Mouse (Mus musculus) forebrain, embryonic 16.5 days (tissue): ENCODE measurements at regions not wholly inside any gene's neighbourhood (a gene's known extent, or its start where the extent isn't known, plus 50 kb on each side); places are given as distances from the start of the nearest gene placed in this dataset.

Source experiments
- ATAC-seq: fragments of 200-750 bp; cut with Nextera tagmentation; 2 replicates; pipeline ENCODE4 v1.8.0; 2017; ENCODE audit warnings: mild to moderate bottlenecking, moderate library complexity
- H3K27ac ChIP-seq: fragments of 300-500 bp; sonication (generic); 2 replicates; pipeline ENCODE4 v1.5.1; 2014; ENCODE audit warnings: low read length, control low read depth
- H3K27me3 ChIP-seq: fragments of 300-500 bp; sonication (generic); replicated peaks from 2 replicates; pipeline ENCODE4 v1.6.1; 2014; ENCODE audit warnings: low read length; ENCODE audit not compliant: control insufficient read depth, insufficient read depth
- H3K36me3 ChIP-seq: fragments of 300-500 bp; sonication (generic); 2 replicates; pipeline ENCODE4 v1.6.1; 2014; ENCODE audit not compliant: control insufficient read depth, insufficient read depth
- H3K4me1 ChIP-seq: fragments of 300-500 bp; sonication (generic); replicated peaks from 2 replicates; pipeline ENCODE4 v1.6.1; 2014; ENCODE audit warnings: low read length; ENCODE audit not compliant: control insufficient read depth, insufficient read depth
- H3K4me2 ChIP-seq: fragments of 300-500 bp; sonication (generic); 2 replicates; pipeline ENCODE4 v1.6.1; 2014; ENCODE audit warnings: mild to moderate bottlenecking, low read length, control low read depth
- H3K4me3 ChIP-seq: fragments of 300-500 bp; sonication (generic); replicated peaks from 2 replicates; pipeline ENCODE4 v1.5.1; 2014; ENCODE audit warnings: mild to moderate bottlenecking, low read length, control low read depth
- H3K9ac ChIP-seq: fragments of 300-500 bp; sonication (generic); replicated peaks from 2 replicates; pipeline ENCODE4 v1.6.1; 2014; ENCODE audit warnings: low read depth, low read length, control low read depth
- H3K9me3 ChIP-seq: fragments of 300-500 bp; sonication (generic); 2 replicates; pipeline ENCODE4 v1.6.1; 2016; ENCODE audit warnings: low read length; ENCODE audit not compliant: control insufficient read depth
- WGBS: fragments of 180-500 bp; shearing (Covaris S2); extraction: QIAGEN DNeasy Blood & Tissue Kit; methylation state at CpG from one replicate; pipeline ENCODE4 v1.1.7; 2014; 5-methylcytosine and 5-hydroxymethylcytosine counted together

- no peaks in the 10 kb centered on the region for H3K27me3 ChIP-seq
- H3K9me3 ChIP-seq, result no peaks in the 10 kb centered on the region
- H3K9ac ChIP-seq, result no peak overlapping the region
- ATAC-seq, result no peak
- H3K4me2 ChIP-seq, result no peak overlapping the region
- WGBS, result 90% methylated on average over 5 of the region's 5 CpGs
- no peaks in the 10 kb centered on the region for H3K36me3 ChIP-seq
- no peaks in the 10 kb centered on the region for H3K4me1 ChIP-seq
- H3K4me3 ChIP-seq, result no peak overlapping the region
- H3K27ac ChIP-seq, result no peak overlapping the region
Measured at GRCm38 (mm10) chr3:128891078-128891477, 308.6 kb upstream of the Pitx2 start.

- Histone ChIP-seq H3K4me3 (no peak overlapping the region), H3K36me3 (no peaks in the 10 kb centered on the region), H3K9ac (no peak overlapping the region), H3K27ac (no peak overlapping the region), H3K9me3 (no peaks in the 10 kb centered on the region), H3K4me1 (no peaks in the 10 kb centered on the region), H3K4me2 (no peak overlapping the region), H3K27me3 (no peaks in the 10 kb centered on the region)
- ATAC-seq, result no peak
- WGBS, result 81% methylated on average over 3 of the region's 3 CpGs
Measured at GRCm38 (mm10) chr3:128896628-128897027, 303.1 kb upstream of the Pitx2 start.

- H3K27me3 ChIP-seq, result no peaks in the 10 kb centered on the region
- H3K36me3 ChIP-seq, result no peaks in the 10 kb centered on the region
- WGBS, result 75% methylated on average over 4 of the region's 4 CpGs
Measured at GRCm38 (mm10) chr3:128911122-128911521, 288.6 kb upstream of the Pitx2 start.

GRCm38 (mm10) chr3:128921428-128921827 is 278.2 kb upstream of the Pitx2 start:
- Histone ChIP-seq H3K4me1 (no peaks in the 10 kb centered on the region), H3K9me3 (no peaks in the 10 kb centered on the region), H3K27me3 (no peaks in the 10 kb centered on the region), H3K4me3 (no peak overlapping the region), H3K36me3 (no peaks in the 10 kb centered on the region), H3K9ac (no peak overlapping the region), H3K4me2 (no peak overlapping the region), H3K27ac (no peak overlapping the region)
- ATAC-seq, result no peak

More at GRCm38 (mm10) chr3:128911122-128911521, 288.6 kb upstream of the Pitx2 start:
- Histone ChIP-seq H3K4me3 (no peak overlapping the region), H3K27ac (no peak overlapping the region), H3K4me2 (no peak overlapping the region), H3K4me1 (no peaks in the 10 kb centered on the region), H3K9ac (no peak overlapping the region), H3K9me3 (no peaks in the 10 kb centered on the region)
- no peak for ATAC-seq

DNA sequence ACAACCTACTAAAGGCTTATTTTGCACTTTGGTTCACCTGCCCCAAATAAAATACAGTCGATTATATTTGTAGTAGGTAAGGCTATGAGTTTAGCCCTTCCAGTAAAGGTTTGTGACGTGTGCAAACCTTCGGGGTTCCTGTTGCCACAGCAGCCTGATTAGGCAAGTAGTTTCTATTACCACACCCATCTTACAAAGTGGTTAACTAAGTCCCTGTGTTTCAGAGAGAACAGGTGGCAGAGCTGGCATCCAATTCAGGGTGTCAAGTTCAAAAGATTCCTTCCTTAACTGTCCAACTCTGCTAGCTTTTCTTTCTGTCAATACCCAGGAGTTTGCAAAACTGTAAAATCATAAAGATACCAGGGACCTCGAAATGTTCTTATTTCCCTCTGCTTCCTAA is 277.5 kb upstream of the Pitx2 start:
- no peak for ATAC-seq
- H3K9me3 ChIP-seq, result no peaks in the 10 kb centered on the region
- no peak overlapping the region for H3K9ac ChIP-seq
- 84% methylated on average over 4 of the region's 4 CpGs for WGBS
- no peaks in the 10 kb centered on the region for H3K27me3 ChIP-seq
- H3K4me1 ChIP-seq, result no peaks in the 10 kb centered on the region
- H3K4me2 ChIP-seq, result no peak overlapping the region
- no peak overlapping the region for H3K4me3 ChIP-seq
- no peak overlapping the region for H3K27ac ChIP-seq
- H3K36me3 ChIP-seq, result no peaks in the 10 kb centered on the region

- 90% methylated on average over 5 of the region's 5 CpGs for WGBS
- ATAC-seq, result no peak
Measured at GRCm38 (mm10) chr3:128938536-128938935, 261.1 kb upstream of the Pitx2 start.

DNA sequence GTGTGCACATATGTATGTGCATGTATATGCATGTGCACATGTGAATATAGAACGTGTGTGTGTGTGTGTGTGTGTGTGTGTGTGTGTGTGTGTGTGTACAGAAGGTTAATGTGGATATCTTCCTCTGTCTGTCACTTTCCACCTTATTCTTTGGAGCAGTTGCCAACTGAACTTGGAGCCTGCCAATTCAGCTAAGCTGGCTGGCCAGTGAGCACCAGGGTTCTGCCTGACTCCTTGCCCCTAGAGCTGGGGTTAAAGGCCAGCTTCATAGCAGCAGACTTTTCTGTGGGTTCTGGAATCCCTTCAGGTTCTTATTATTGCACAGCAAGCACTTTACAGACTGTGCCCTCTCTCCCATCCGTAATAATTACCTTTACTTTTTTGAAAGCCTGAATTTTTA is 258.5 kb upstream of the Pitx2 start:
- Histone ChIP-seq H3K36me3 (no peaks in the 10 kb centered on the region), H3K27ac (no peak overlapping the region), H3K9ac (no peak overlapping the region), H3K9me3 (no peaks in the 10 kb centered on the region), H3K4me3 (no peak overlapping the region), H3K4me1 (no peaks in the 10 kb centered on the region), H3K4me2 (no peak overlapping the region), H3K27me3 (no peaks in the 10 kb centered on the region)
- WGBS, result 81% methylated on average over 2 of the region's 2 CpGs
- no peak for ATAC-seq

More at GRCm38 (mm10) chr3:128938536-128938935, 261.1 kb upstream of the Pitx2 start:
- Histone ChIP-seq H3K4me1 (no peaks in the 10 kb centered on the region), H3K9me3 (no peaks in the 10 kb centered on the region), H3K4me3 (no peak overlapping the region), H3K27ac (no peak overlapping the region), H3K4me2 (no peak overlapping the region), H3K27me3 (no peaks in the 10 kb centered on the region), H3K9ac (no peak overlapping the region), H3K36me3 (no peaks in the 10 kb centered on the region)

- no peaks in the 10 kb centered on the region for H3K4me1 ChIP-seq
- no peaks in the 10 kb centered on the region for H3K9me3 ChIP-seq
- no peak overlapping the region for H3K4me2 ChIP-seq
- no peaks in the 10 kb centered on the region for H3K36me3 ChIP-seq
- ATAC-seq, result no peak
- H3K27me3 ChIP-seq, result no peaks in the 10 kb centered on the region
- H3K4me3 ChIP-seq, result no peak overlapping the region
- no peak overlapping the region for H3K9ac ChIP-seq
- no peak overlapping the region for H3K27ac ChIP-seq
- 86% methylated on average over 6 of the region's 6 CpGs for WGBS
Measured at GRCm38 (mm10) chr3:128944631-128945030, 255.0 kb upstream of the Pitx2 start.

- H3K36me3 ChIP-seq, result no peaks in the 10 kb centered on the region
- H3K4me2 ChIP-seq, result no peak overlapping the region
- 95% methylated on average over 8 of the region's 8 CpGs for WGBS
- no peak overlapping the region for H3K4me3 ChIP-seq
- no peaks in the 10 kb centered on the region for H3K9me3 ChIP-seq
- no peaks in the 10 kb centered on the region for H3K4me1 ChIP-seq
- H3K27ac ChIP-seq, result no peak overlapping the region
- H3K9ac ChIP-seq, result no peak overlapping the region
- ATAC-seq, result no peak
- no peaks in the 10 kb centered on the region for H3K27me3 ChIP-seq
Measured at GRCm38 (mm10) chr3:128954886-128955285, 244.8 kb upstream of the Pitx2 start.

DNA sequence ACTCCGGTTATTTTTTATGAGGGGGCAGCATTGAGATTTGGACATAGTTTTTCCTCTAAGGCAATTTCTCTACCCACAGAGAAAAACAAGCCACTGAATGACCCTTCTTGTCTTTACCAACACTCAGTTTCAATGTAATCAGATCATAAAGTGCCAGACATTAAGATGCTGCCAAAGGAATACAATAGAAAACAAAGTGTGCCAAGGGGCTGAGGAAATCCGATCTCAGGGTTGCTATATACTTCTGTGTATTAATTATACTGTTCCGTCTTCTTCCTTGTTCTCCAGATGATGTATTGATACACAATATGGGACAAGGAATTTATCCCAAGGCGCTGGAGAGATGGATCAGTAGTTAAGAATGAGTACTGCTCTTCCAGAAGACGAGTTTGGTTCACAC is 222.9 kb upstream of the Pitx2 start:
- H3K4me2 ChIP-seq, result no peak overlapping the region
- no peaks in the 10 kb centered on the region for H3K4me1 ChIP-seq
- ATAC-seq, result no peak
- H3K27me3 ChIP-seq, result no peaks in the 10 kb centered on the region
- H3K36me3 ChIP-seq, result no peaks in the 10 kb centered on the region
- H3K9me3 ChIP-seq, result no peaks in the 10 kb centered on the region
- no peak overlapping the region for H3K9ac ChIP-seq
- H3K27ac ChIP-seq, result no peak overlapping the region
- H3K4me3 ChIP-seq, result no peak overlapping the region
- 79% methylated on average over 5 of the region's 5 CpGs for WGBS
